Mouse (Mus musculus) heart, postnatal 0 days (tissue): ENCODE measurements around the gene Fgfr2.

Experiments used
- CTCF ChIP-seq: IDR thresholded peaks from 2 replicates; pipeline ENCODE4 v1.5.1; 2016; ENCODE audit warnings: antibody characterized with exemption, control low read depth, low read depth
- EP300 ChIP-seq: IDR thresholded peaks from 2 replicates; pipeline ENCODE4 v1.6.1; 2016; ENCODE audit warnings: antibody characterized with exemption, low read depth

GRCm38 (mm10) chr7:132506226-132506625 is 616.9 kb downstream of the Fgfr2 start:
- no peak for TF ChIP-seq CTCF
- TF ChIP-seq EP300 = no peak
